Mouse (Mus musculus): ENCODE data around the gene Pde8b. TPM values are rescaled to one million over a fixed set of nuclear protein-coding genes. Genes with fewer than 3 reads are reported as not detected.

The Pde8b gene
- 10 to 100 TPM in 11 of 26 experiments, 1 to 10 TPM in 14, under 1 TPM in 1; 0.92 to 27.7 (median 7.5) TPM for total RNA-seq (2018; cell fraction: chromatin; rRNA removed)
- total RNA-seq (2018; cell fraction: cytosol; rRNA removed), result 1 to 10 TPM in 24 of 26 experiments, under 1 TPM in 2; 0.86 to 9.2 (median 3.4) TPM
- total RNA-seq (2018; cell fraction: nucleus; rRNA removed), result 10 to 100 TPM in 15 of 26 experiments, 1 to 10 TPM in 11; 1.6 to 42.8 (median 10.9) TPM
- 2.4 to 3.4 TPM (median 2.4 TPM) in 3 replicates for polyA plus RNA-seq (2018)

- no peaks in the 10 kb centered on the region for H3K36me3 ChIP-seq (ENCODE audit: inconsistent target)
- 18% methylated on average over 36 of the region's 37 CpGs for WGBS (ENCODE audit: missing documents)
- no peaks in the 10 kb centered on the region for H3K79me2 ChIP-seq (ENCODE audit: inconsistent target)
- no peak within 1 kb of the TSS for H3K4me3 ChIP-seq (ENCODE audit: inconsistent target)
- no peak within 1 kb of the TSS for H3K27ac ChIP-seq
Observed at GRCm38 (mm10) chr13:95249511-95250456, at the start of gene Pde8b. Pde8b (minus strand) TSS chr13:95250336.

GRCm38 (mm10) chr13:95291983-95292382, 41.8 kb upstream of the Pde8b start:
- Histone ChIP-seq H3K4me3 (ENCODE audit: inconsistent target) (no peak overlapping the region), H3K79me2 (ENCODE audit: inconsistent target) (no peaks in the 10 kb centered on the region), H3K36me3 (ENCODE audit: inconsistent target) (no peaks in the 10 kb centered on the region), H3K27ac (no peak overlapping the region)
- 89% methylated on average over 4 of the region's 4 CpGs for WGBS (ENCODE audit: missing documents)

DNA sequence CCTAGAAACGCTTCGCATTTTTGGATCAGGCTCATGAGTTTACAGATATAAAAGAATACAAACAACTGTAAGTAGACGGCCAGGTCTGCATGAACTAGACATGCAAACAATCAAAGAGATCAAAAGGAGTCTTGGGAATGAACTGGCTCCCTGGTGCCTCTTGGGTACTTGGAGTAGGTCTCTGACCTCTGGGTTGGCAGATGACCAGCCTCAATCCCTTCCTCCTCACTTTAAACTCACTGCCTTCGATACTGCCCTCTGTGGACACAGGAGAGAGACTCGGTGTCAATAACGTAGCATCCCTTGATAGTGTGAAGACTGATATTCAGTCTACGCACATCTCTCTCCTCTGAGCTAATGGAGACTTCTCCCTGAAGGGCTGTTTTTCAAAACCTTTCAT, 37.9 kb upstream of the Pde8b start:
- H3K27ac ChIP-seq, result no peak overlapping the region
- WGBS (ENCODE audit: missing documents), result 88% methylated on average over 7 of the region's 7 CpGs

GRCm38 (mm10) chr13:95286989-95287388, 36.9 kb upstream of the Pde8b start:
- no peak overlapping the region for H3K4me3 ChIP-seq (ENCODE audit: inconsistent target)
- H3K27ac ChIP-seq, result no peak overlapping the region
- no peaks in the 10 kb centered on the region for H3K36me3 ChIP-seq (ENCODE audit: inconsistent target)
- 9% methylated on average over 7 of the region's 7 CpGs for WGBS (ENCODE audit: missing documents)
- no peaks in the 10 kb centered on the region for H3K79me2 ChIP-seq (ENCODE audit: inconsistent target)

More for the DNA sequence above, 37.9 kb upstream of the Pde8b start:
- Histone ChIP-seq H3K36me3 (ENCODE audit: inconsistent target) (no peaks in the 10 kb centered on the region), H3K79me2 (ENCODE audit: inconsistent target) (no peaks in the 10 kb centered on the region), H3K4me3 (ENCODE audit: inconsistent target) (no peak overlapping the region)

DNA sequence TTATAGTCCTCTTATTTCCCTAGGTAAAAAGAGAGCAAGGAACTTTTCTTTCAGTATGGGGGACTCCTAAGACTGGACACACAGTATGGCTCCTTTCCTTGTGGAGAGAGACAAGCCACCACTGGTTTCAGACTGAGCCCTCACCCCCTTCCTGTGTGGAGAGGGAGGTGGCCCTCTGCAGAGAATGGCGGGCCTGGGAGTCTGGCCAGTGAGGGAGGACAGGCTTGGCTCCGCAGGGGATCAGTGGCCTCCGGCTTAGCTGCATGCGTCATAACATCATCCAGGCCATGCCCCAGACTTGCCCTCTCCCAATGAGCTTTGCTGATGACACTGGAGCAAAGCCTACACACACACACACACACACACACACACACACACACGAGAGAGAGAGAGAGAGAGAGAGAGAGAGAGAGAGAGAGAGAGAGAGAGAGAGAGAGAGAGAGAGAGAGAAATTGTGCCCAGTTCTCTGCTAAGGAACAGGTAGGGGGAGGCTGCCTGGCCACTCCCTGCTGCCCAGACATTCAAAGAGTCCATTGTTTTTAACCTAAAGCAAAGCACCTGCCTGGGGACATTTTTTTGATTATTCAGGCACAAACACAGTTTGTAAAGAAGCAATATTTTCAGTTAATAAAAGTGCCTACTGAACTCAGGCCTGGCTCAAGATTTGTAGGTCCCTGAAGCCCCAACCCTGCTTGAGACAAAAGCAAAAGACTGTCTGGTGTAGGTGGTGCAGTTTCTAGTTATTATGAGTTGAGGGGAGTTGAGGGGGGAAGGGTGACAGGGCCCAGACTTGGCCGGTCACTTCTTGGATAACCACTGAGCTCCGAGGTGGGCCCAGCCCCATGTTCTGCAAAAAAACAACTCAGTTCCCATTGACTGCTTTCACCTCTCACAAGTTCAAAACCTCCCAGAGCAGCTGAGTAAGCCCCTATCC, 31.9 kb upstream of the Pde8b start:
- WGBS (ENCODE audit: missing documents), result 80% methylated on average over 5 of the region's 7 CpGs
- H3K36me3 ChIP-seq (ENCODE audit: inconsistent target), result no peaks in the 10 kb centered on the region
- H3K79me2 ChIP-seq (ENCODE audit: inconsistent target), result no peaks in the 10 kb centered on the region
- no peak overlapping the region for H3K4me3 ChIP-seq (ENCODE audit: inconsistent target)
- H3K27ac ChIP-seq, result no peak overlapping the region

GRCm38 (mm10) chr13:95278426-95279025, 28.4 kb upstream of the Pde8b start:
- H3K79me2 ChIP-seq (ENCODE audit: inconsistent target), result no peaks in the 10 kb centered on the region
- no peaks in the 10 kb centered on the region for H3K36me3 ChIP-seq (ENCODE audit: inconsistent target)
- WGBS (ENCODE audit: missing documents), result 95% methylated on average over 4 of the region's 4 CpGs
- H3K4me3 ChIP-seq (ENCODE audit: inconsistent target), result no peak overlapping the region
- no peak overlapping the region for H3K27ac ChIP-seq

DNA sequence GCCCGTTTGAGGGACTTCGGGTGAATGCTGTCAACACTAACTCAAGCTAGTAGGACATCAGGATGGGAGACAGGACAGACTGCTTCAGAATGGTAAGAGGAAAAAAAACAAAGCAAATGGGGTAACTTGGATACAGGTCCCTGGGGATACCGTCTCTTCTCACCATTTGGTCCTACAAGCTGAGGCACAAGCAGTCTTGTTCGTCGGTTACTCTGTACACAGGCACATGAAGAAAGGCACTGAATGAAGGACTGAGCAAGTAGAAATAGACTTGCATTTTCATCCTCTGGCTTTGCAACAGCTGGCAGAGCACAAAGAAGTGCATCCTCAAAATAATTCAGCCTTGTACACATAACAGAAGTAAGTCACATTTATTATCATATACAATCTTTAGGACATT, 14.6 kb upstream of the Pde8b start:
- Histone ChIP-seq H3K36me3 (ENCODE audit: inconsistent target) (no peaks in the 10 kb centered on the region), H3K4me3 (ENCODE audit: inconsistent target) (no peak overlapping the region), H3K79me2 (ENCODE audit: inconsistent target) (no peaks in the 10 kb centered on the region), H3K27ac (no peak overlapping the region)
- WGBS (ENCODE audit: missing documents), result 92% methylated on average over 5 of the region's 5 CpGs

DNA sequence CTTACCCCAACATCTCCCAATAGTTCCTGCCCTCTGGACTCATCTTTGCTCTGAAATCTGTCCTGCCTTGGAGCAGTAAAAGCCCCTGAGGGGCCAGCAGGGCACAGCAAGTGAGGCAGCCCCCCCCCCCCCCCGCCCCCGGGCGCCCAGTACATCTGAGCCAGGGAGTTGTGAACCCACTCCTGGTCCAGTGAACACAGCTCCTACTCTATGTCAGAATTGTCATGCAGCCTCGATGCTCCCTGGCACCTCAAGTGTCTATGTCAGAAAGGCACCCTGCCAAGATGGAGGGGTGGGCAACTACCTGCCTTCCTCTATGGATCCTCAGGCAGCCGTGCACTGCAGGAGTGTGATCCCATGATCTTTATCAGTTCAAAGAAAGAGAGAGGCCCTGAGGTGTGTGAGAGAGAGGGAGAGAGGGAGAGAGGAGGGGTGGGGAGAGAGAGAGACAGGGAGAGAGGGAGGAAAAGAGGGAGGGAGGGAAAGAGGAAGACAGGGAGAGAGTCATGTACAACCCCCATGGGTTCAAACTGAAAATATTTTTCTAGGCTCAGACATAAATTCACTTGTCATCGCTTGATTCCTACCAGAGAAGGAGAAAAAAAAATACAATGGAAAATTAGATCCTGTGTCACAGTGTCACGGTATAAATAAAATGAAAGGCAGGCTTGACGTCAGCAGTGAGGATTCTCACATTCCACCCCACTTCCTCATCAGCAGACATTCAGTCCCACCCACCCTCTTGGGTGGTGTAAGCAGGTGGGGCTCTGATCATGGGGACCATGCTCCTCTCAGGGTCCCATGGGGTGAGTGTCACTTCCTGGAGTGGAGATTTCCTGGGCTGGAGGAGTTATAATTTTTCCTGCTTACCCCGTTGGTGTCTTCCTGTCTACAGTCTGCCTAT, 11.0 kb upstream of the Pde8b start:
- 56% methylated on average over 6 of the region's 9 CpGs for WGBS (ENCODE audit: missing documents)

GRCm38 (mm10) chr13:95260391-95260790, 10.3 kb upstream of the Pde8b start:
- Histone ChIP-seq H3K79me2 (ENCODE audit: inconsistent target) (no peaks in the 10 kb centered on the region), H3K27ac (no peak overlapping the region), H3K4me3 (ENCODE audit: inconsistent target) (no peak overlapping the region), H3K36me3 (ENCODE audit: inconsistent target) (no peaks in the 10 kb centered on the region)
- WGBS (ENCODE audit: missing documents), result 18% methylated on average over 1 of the region's 1 CpGs

More for the DNA sequence above, 11.0 kb upstream of the Pde8b start:
- Histone ChIP-seq H3K79me2 (ENCODE audit: inconsistent target) (no peaks in the 10 kb centered on the region), H3K4me3 (ENCODE audit: inconsistent target) (no peak overlapping the region), H3K27ac (no peak overlapping the region), H3K36me3 (ENCODE audit: inconsistent target) (no peaks in the 10 kb centered on the region)

DNA sequence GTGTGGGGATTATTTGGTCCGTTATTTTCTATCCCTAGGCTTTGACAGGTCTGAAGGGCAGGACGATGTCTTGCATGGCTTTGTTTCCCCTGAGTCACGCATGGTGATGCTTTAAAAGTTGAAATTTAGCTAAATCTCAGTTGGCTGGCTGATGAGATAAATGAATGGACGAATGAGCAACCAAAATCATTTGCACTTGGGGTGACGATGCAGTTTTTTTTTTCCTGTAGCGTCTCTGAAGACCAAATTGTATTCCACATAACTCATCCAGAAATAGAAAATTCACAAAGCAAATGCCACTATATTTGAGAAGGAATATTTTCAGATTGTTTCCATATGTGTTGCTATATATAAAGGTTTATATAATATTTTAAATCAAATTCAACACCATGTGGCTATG, 6.9 kb upstream of the Pde8b start:
- no peak overlapping the region for H3K27ac ChIP-seq
- no peak overlapping the region for H3K4me3 ChIP-seq (ENCODE audit: inconsistent target)
- WGBS (ENCODE audit: missing documents), result 86% methylated on average over 6 of the region's 6 CpGs
- H3K79me2 ChIP-seq (ENCODE audit: inconsistent target), result no peaks in the 10 kb centered on the region
- H3K36me3 ChIP-seq (ENCODE audit: inconsistent target), result no peaks in the 10 kb centered on the region

GRCm38 (mm10) chr13:95255083-95255482, 4.9 kb upstream of the Pde8b start:
- Histone ChIP-seq H3K79me2 (ENCODE audit: inconsistent target) (no peaks in the 10 kb centered on the region), H3K27ac (no peak overlapping the region), H3K4me3 (ENCODE audit: inconsistent target) (no peak overlapping the region), H3K36me3 (ENCODE audit: inconsistent target) (no peaks in the 10 kb centered on the region)
- WGBS (ENCODE audit: missing documents), result 81% methylated on average over 3 of the region's 3 CpGs

GRCm38 (mm10) chr13:95243026-95243425, 7.1 kb downstream of the Pde8b start:
- H3K79me2 ChIP-seq (ENCODE audit: inconsistent target), result no peaks in the 10 kb centered on the region
- no peaks in the 10 kb centered on the region for H3K36me3 ChIP-seq (ENCODE audit: inconsistent target)
- no peak overlapping the region for H3K4me3 ChIP-seq (ENCODE audit: inconsistent target)
- WGBS (ENCODE audit: missing documents), result 95% methylated on average over 2 of the region's 2 CpGs
- H3K27ac ChIP-seq, result no peak overlapping the region

- H3K36me3 ChIP-seq (ENCODE audit: inconsistent target), result no peaks in the 10 kb centered on the region
- no peak overlapping the region for H3K27ac ChIP-seq
- 96% methylated on average over 2 of the region's 2 CpGs for WGBS (ENCODE audit: missing documents)
- no peak overlapping the region for H3K4me3 ChIP-seq (ENCODE audit: inconsistent target)
- no peaks in the 10 kb centered on the region for H3K79me2 ChIP-seq (ENCODE audit: inconsistent target)
Observed at GRCm38 (mm10) chr13:95237488-95237887, 12.6 kb downstream of the Pde8b start.
